Mouse (Mus musculus) B cell, adult 62 days (primary cell): ENCODE data around the gene Il13ra2. TPM values are rescaled to one million over a fixed set of nuclear protein-coding genes. Genes with fewer than 3 reads are reported as not detected.

Source experiments
- total RNA-seq: library from RNA; stranded (reverse); gene quantifications from 4 replicates; pipeline ENCODE4 v1.2.4, GENCODE M21; 2023

The Il13ra2 gene
- not detected in 4 replicates for total RNA-seq

GRCm38 (mm10) chrX:147429129-147429528, at the start of gene Il13ra2:
Gene Il13ra2 (minus strand): TSS chrX:147429192.

GRCm38 (mm10) chrX:147453610-147454009, 24.6 kb upstream of the Il13ra2 start, which contains the start of gene Vmn1r239-ps:
Gene Vmn1r239-ps (minus strand): TSS chrX:147453710.

Other genes starting within 250 kb of the Il13ra2 start
- gene Vmn1r239-ps, start 24.5 kb upstream of the Il13ra2 start, total RNA-seq = not detected in 4 replicates
- gene Lrch2, start 124.9 kb upstream of the Il13ra2 start, total RNA-seq = not detected in 4 replicates